Mouse (Mus musculus) induced T-regulatory cell, adult 2 months (primary cell): ENCODE data around the gene Plpp2.

Experiments
- DNase-seq: peaks from one replicate; pipeline ENCODE4 v3.0.0-alpha.2; 2012; ENCODE audit warnings: low read depth

The Plpp2 gene

DNA sequence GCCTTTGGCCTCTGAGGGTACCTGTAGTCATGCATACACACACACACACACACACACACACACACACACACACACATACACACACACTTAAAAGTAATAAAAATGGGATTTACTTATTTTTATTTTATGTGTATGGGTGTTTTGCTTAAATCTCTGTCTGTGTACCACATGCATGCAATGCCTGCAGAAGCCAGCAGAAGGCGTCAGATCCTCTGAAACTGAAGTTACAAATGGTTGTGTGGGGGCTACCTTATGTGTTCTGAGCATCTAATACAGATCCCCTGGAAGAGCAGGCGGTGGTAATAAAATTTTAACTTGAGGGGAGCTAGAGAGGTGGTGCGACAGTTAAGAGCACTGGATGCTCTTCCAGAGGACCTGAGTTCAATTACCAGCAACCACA is 5.5 kb downstream of the Plpp2 start:
- DNase-seq, result no peak

DNA sequence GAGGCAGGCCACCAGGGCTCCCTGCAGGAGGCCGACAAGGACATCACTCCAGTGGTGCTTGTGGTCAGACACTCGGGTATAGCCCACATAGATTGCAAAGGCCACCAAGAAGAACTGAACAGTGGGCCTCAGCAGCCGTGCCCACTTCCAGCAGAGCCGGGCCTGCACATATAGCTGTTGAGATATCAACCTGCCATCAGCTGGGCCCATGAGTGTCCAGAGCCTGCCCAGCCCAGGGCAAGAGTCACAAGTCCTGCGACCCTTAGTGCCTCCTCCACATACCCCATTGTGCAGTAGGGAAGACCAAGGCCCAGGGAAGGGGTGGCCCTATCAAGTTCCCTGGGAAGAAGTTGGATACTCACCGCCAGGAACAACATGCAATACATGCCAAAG is 6.1 kb downstream of the Plpp2 start:
- DNase-seq, result no peak

DNA sequence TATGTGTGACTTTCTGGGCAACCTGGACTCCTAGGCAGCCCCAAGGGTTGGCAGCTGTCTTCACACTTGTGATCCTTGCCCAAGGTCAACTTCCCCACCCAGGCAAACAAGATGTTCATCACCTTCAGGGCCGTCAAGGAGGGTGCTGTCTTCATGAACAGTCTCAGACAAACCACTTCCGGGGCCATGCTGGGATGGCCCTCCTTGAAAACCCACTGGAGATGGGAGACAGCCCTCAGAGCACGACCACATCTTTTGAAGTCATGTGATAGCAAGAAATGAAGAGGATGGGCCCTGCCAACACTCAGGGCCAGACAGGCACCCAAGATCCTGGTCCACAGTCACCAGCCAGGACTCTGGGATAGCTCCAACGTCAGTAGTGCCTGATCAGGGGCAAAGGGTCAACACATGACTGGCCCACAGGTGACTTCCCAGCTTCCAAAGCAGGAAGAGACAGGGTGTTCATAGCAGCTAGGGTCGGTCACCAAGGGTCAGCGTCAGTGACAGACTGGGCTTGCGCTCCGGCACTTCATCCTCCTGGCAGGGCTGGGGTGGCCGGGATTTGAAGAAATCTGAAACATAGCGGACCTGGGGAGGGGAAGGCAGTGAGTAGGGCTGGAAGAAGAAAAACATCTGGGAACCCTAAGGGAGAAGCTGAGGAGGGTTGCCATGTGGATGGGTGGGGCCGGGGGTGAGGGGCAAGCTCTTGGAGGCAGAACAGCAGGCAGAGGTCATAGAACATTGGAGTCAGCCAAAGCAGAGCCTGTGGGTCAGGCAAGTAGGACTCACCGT is 6.7 kb downstream of the Plpp2 start:
- DNase-seq, result no peak

DNA sequence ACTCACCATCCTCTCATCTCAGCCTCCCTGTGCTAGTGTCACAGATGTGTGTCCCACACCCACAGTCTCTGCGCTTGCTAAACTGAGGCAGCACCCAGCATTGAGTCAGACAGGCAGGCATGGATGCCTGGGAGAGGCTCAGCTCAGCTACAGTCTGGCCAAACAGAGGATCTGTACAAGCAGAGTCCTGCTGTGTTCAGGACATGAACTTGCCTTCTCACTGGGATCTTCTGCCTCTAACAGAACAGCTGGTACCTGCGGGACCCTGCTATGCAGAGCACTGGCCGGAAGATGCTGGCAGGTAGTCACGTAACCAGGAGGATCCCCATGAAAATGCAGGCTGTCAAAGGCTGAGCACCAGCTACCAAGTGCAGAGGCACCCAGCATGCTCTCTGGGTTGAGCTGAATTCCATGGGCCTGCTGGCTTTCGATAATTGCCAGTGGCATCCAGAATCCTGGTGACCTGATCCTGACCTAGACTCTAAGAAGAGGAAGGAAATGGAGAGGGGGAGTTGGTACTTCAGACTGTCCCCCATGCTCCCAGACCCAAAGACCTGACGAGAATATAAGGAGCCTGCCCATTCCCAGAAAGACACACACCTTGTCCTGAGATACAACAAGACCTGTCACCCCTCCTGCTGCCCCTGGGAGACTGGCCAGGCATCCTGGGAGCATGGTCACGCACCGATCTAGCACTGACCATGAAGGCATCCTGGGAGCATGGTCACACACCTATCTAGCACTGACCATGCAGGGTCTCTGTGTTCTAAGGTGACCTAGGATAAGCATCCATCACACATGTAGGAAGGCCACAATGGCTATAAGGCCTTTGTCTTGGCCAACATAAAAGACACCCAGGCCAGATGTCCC is 7.9 kb downstream of the Plpp2 start:
- no peak for DNase-seq

DNA sequence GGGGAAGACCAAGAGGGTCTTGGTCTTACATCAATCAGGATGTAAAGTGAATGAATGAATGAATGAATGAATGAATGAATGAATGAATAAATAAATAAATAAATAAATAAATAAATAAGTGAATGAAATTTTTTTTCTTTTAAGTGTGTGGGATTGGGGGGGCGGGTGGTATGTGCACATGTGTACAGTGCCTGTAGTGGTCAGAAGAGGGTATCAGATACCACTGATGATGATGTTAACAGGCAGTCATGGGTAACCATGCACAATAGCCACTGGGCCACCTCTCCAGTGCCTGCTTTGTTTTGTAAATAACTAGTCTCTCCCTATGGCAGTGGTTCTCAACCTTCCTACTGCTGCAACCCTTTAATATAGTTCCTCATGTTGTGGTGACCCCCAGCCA is 9.2 kb downstream of the Plpp2 start:
- no peak for DNase-seq

DNA sequence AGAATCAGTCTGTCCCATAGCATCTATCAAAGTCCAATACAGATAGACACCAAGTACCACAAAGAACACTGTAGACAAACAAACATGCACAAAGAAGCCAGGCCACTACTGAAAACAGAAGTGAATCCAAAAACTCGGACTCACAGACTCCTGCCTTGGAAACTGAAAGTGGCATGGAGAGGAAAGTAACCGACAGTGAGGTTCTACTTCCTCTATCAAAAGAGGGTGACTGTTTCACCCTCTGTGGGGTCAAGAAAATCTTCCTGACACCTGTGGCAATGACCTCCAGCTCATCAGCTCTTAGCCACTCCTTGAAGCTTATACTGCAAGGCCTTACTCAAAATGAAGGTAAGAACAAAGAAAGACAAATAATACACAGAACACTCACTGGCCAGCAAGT is 26.9 kb downstream of the Plpp2 start:
- no peak for DNase-seq

DNA sequence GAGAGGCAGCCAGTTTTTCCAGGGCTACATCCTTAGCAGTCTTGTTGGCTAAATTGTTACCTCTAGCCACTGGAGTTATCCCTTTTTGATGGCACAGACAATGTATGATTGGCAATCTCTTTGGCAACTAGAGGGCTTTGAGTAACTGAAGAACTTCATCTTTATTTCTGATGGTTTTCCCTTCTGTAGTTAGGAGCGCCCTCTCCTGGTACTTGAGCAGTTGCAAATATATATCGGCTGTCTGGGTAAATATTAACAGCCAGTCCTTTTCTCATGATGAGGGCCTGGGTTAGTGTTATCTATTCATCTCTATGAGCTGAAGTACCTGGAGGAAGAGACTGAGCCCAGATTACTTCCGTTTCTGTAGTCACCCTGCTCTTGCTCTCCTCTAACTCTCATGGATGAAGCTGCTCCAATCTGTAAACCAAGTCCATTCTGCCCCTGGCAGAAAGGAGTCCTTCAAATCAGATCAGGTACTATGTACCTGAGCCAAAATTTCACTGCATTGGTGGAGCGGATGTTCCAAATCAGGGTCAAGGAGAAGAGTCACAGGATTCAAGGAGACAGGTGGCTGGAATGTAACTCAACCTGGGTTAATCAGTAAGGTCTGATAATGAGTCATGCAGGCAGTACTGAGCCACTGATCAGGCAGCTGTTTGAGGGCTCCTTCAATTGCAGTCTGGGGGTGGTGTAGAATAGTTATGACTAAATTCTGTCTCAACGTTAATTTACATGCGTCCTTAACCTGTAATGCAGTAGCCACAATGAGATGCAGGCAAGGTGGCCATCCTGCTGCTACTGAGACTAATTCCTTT is 30.6 kb downstream of the Plpp2 start:
- DNase-seq, result peak; percentile 47

DNA sequence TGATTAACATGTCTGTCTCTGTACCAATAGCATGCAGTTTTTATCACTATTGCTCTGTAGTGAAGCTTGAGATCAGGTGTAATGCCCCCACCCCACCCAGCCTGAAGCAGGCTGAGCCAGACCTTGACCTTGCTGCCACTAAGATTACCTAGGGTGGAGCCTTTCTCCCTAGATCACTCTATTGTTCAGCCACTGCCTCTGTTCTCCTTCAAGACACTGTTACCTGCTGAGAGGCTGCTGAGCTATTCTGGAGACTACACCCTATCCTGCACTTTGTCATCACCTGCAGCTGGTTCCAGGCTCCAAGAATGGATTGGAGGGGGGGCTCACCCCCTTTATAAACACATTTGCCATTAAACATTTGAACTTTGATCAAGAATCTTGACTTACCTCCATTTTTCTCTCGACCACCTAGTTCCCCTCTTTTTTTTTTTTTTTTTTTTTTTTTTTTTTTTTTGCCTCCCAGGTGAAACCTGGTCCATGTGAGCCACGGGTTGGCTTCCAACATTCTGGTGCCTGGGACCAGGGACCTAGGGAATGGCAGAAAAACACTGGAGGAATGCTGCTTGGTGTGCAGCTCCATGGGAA is 36.8 kb downstream of the Plpp2 start:
- DNase-seq, result no peak

DNA sequence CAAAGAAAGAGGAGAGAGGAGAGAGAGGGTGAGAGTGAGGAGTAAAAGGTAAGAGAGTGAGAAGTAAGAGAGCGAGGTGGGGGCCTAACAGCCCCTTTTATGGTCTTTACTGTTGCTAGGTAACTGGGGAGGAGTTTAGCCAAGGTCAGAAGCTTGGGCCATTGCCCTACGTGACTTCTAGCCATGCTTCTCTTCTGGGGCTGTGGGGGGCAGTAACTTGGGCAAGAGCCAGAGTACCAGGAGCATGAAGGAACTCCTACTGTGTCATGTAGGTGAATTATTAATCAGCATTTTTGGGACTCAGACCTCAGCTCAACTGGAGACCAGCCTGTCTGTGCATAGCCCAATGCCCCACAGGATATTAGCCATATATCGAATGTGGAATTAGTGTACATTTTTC is 37.7 kb downstream of the Plpp2 start:
- no peak for DNase-seq
